In the genomic region with DNA sequence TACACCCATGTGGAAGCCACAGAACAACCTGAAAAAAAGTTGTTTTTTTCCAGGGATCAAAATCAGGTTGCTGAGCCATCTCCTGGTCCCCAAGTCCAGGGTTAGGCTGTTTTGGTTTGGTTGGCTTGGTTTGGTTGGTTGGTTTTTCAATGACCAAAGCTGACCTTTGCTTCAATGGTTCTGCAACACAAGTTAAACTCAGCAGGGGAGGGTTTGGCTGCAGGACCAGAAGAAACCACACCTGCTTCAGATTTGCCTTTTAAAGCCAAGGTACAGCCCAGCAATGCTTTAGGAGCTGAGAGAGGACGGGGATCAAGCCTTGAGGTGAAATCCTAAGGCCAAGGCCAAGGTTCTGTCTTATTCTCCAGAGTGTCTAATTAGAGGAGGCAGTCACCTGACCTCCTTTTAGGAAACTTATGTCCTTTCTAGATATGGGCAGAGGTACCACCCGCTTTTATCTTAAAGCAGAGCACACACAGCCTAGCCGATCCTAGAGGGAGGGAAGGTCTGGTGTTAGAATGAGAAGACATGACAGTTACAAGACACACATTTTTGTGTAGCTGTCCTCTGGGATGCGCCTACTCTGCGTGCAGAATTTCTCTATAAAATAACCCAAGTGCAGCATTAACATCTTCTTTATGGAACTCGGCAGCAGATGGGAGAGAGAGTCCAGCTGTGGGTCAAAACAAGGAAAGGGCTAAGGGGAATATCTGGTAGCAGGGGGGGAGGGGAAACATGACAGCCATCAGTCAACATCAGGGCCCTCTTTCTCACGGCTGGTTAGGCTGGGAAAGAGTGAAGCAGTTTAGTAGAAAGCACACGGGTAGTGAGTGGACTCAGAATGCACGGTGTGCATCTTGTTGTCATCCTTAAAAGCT, we compare ENCODE assay signal across 14 mouse cellular contexts. TPM values are rescaled to one million over a fixed set of nuclear protein-coding genes. Genes with fewer than 3 reads are reported as not detected.
DNase-seq lines count a peak whose midpoint lies in the region; ATAC-seq and TF ChIP-seq lines count a peak whose summit lies in the region.
"Had no signal": no experiment of that assay in that cellular context is flagged by ENCODE, and none has a peak within 500 bp of the region (broad histone marks: within the 10 kb centered on the region; RNA-seq: fewer than 3 reads in every experiment).

No protein-coding gene starts in this region.

- no peak overlapping the region for H3K4me2 ChIP-seq in hindbrain, embryonic 12.5 days (replicated peaks)
- H3K4me2 ChIP-seq: hindbrain, embryonic 14.5 days; midbrain, embryonic 13.5 days; neural tube, embryonic 13.5 days had no signal

- H3K36me3 ChIP-seq in liver, adult 2 months (ENCODE audit: control insufficient read depth, insufficient read depth, low read length): no peaks in the 10 kb centered on the region; the same call in 1 of the 2 replicates
- no peaks in the 10 kb centered on the region for H3K36me3 ChIP-seq in hindbrain, embryonic 12.5 days
- H3K36me3 ChIP-seq: midbrain, embryonic 13.5 days; neural tube, embryonic 13.5 days had no signal

- H3K9ac ChIP-seq in liver, adult 2 months (ENCODE audit: low read depth, low read length): peak overlapping the region; percentile 68
- no peak overlapping the region for H3K9ac ChIP-seq in hindbrain, embryonic 12.5 days
- H3K9ac ChIP-seq: hindbrain, embryonic 14.5 days; midbrain, embryonic 13.5 days; neural tube, embryonic 13.5 days had no signal

- ATAC-seq in erythroid progenitor cell, adult 5-6 weeks (replicated peaks; ENCODE audit: low FRiP score, poor library complexity, severe bottlenecking): peak; percentile 86
- ATAC-seq in hindbrain, embryonic 12.5 days (ENCODE audit: low FRiP score): no peak
- ATAC-seq: midbrain, embryonic 13.5 days had no signal

- WGBS in lung, adult 2 months: 71% methylated on average over 9 of the region's 9 CpGs
- 28% methylated on average over 9 of the region's 9 CpGs for WGBS in liver, adult 2 months
- 56% methylated on average over 9 of the region's 9 CpGs for WGBS in hindbrain, embryonic 12.5 days

- TF ChIP-seq CTCF in lung, adult 2 months (IDR thresholded peaks at IDR 0.05; ENCODE audit: insufficient read depth, low read length): no peak
- no peak for TF ChIP-seq CTCF in liver, adult 2 months (IDR thresholded peaks at IDR 0.05; ENCODE audit: low read depth, low read length)

- peak overlapping the region; percentile 97 for H3K27ac ChIP-seq in liver, adult 2 months (replicated peaks; ENCODE audit: insufficient read depth, low read depth, low read length)
- no peak overlapping the region for H3K27ac ChIP-seq in hindbrain, embryonic 12.5 days
- H3K27ac ChIP-seq: hindbrain, embryonic 14.5 days; midbrain, embryonic 13.5 days; neural tube, embryonic 13.5 days had no signal

- TF ChIP-seq POLR2A in lung, adult 2 months (IDR thresholded peaks at IDR 0.05; ENCODE audit: borderline replicate concordance, extremely low read depth, low read depth, low read length): no peak
- TF ChIP-seq POLR2A in liver, adult 2 months (IDR thresholded peaks at IDR 0.05; ENCODE audit: extremely low read depth, insufficient read depth, low read length): no peak

- H3K9me3 ChIP-seq in hindbrain, embryonic 12.5 days (replicated peaks): no peaks in the 10 kb centered on the region
- H3K9me3 ChIP-seq: midbrain, embryonic 13.5 days; neural tube, embryonic 13.5 days had no signal

- H3K27me3 ChIP-seq in liver, adult 2 months (ENCODE audit: control insufficient read depth, insufficient read depth, low read length): no peaks in the 10 kb centered on the region
- 0 out of 2 replicates have a peak, but pooled peaks cover 8% of the 10 kb centered on the region for H3K27me3 ChIP-seq in hindbrain, embryonic 12.5 days

- DNase-seq in lung, adult 2 months: peak; percentile 5
- no peak for DNase-seq in lung, postnatal 14 days
- DNase-seq in liver, adult 2 months (ENCODE audit: extremely low read depth, low read depth, low spot score): peak; percentile 98
- DNase-seq in layer of hippocampus, adult 8-10 months (ENCODE audit: low spot score in 2 of 2): no peak
- DNase-seq in cerebellum, adult 11-12 months: no peak
- DNase-seq: adrenal gland, postnatal 14 days; cerebellum, postnatal 25 days; lung, adult 18-20 months; right cerebral cortex, postnatal 25 days had no signal

- H3K79me2 ChIP-seq in liver, adult 2 months (ENCODE audit: control insufficient read depth, insufficient read depth, low read length): peaks cover 40% of the 10 kb centered on the region

- H3K4me1 ChIP-seq in lung, adult 2 months (ENCODE audit: control insufficient read depth, insufficient read depth, low read length): peaks cover 21% of the 10 kb centered on the region
- peaks cover 65% of the 10 kb centered on the region for H3K4me1 ChIP-seq in liver, adult 2 months (ENCODE audit: control insufficient read depth, insufficient read depth, low read length)
- H3K4me1 ChIP-seq in hindbrain, embryonic 12.5 days: peaks cover 23% of the 10 kb centered on the region

- H3K4me3 ChIP-seq in lung, adult 2 months (replicated peaks; ENCODE audit: extremely low read depth, low read depth, low read length): no peak overlapping the region
- H3K4me3 ChIP-seq in liver, adult 2 months (ENCODE audit: insufficient read depth, low read depth, low read length): peak overlapping the region; percentile 28
- H3K4me3 ChIP-seq in hindbrain, embryonic 12.5 days: no peak overlapping the region
- H3K4me3 ChIP-seq: midbrain, embryonic 13.5 days; neural tube, embryonic 13.5 days had no signal

RNA-seq across cellular contexts. Expression of a gene that starts 10.3 kb away (rescaled TPM):
- polyA plus RNA-seq in lung, adult 2 months (2012; rRNA removed): 36.2 and 37.7 TPM in 2 replicates
- total RNA-seq in erythroid progenitor cell, adult 5-6 weeks (2015; ENCODE audit: low replicate concordance): 1.3 TPM in 1 of 2 replicates, not detected in the other
- 1.5 and 6.5 TPM in 2 replicates for total RNA-seq in erythroid progenitor cell, adult 5-6 weeks (2017; ENCODE audit: low replicate concordance)
- total RNA-seq in liver, adult 2 months (2014; rRNA removed): 16.1 and 17.1 TPM in 2 replicates
- polyA plus RNA-seq in liver, adult 2 months (2012; rRNA removed): 42.1 and 65.7 TPM in 2 replicates
- total RNA-seq in layer of hippocampus, adult 8-10 months (2022): 10 to 100 TPM; 13.1 to 18.1 (median 14.1) TPM
- polyA plus RNA-seq in hindbrain, embryonic 12.5 days (2016; fragmentation: Nextera tagmentation; extraction: Ambion mirVana): 10.0 and 10.1 TPM in 2 replicates

Comparison
In these comparisons a context has a peak if more than half of its experiments do, and no peak if none do; other contexts are left out.
1. DNase-seq: peak in lung, adult 2 months (single experiment) and liver, adult 2 months (single experiment); none in lung, postnatal 14 days (single experiment), layer of hippocampus, adult 8-10 months (0 of 2) and cerebellum, adult 11-12 months (single experiment).